Mouse (Mus musculus) liver, embryonic 12.5 days (tissue): ENCODE data around the gene Rab33b. TPM values are rescaled to one million over a fixed set of nuclear protein-coding genes. Genes with fewer than 3 reads are reported as not detected.
A peak's percentile ranks its signal among the peaks of the same experiment; 100 is the strongest.
"Not testable (repeated sequence)": the region's sequence is repeated elsewhere in the genome, so short reads cannot be mapped to it uniquely, and the experiment has no call there.

Source experiments
- ATAC-seq: fragments of 200-750 bp; cut with Nextera tagmentation; 2 replicates; pipeline ENCODE4 v1.8.0; 2017; ENCODE audit warnings: moderate number of reproducible peaks, mild to moderate bottlenecking, moderate library complexity
- H3K27ac ChIP-seq: fragments of 300-500 bp; sonication (generic); 2 replicates; pipeline ENCODE4 v1.5.1; 2016; ENCODE audit warnings: mild to moderate bottlenecking
- H3K27me3 ChIP-seq: fragments of 300-500 bp; sonication (generic); replicated peaks from 2 replicates; pipeline ENCODE4 v1.6.1; 2016; ENCODE audit warnings: mild to moderate bottlenecking, moderate library complexity
- H3K36me3 ChIP-seq: fragments of 300-500 bp; sonication (generic); 2 replicates; pipeline ENCODE4 v1.6.1; 2016; ENCODE audit warnings: mild to moderate bottlenecking, moderate library complexity
- H3K4me1 ChIP-seq: fragments of 300-500 bp; sonication (generic); 2 replicates; pipeline ENCODE4 v1.6.1; 2016
- H3K4me2 ChIP-seq: fragments of 300-500 bp; sonication (generic); 2 replicates; pipeline ENCODE4 v1.6.1; 2016; ENCODE audit warnings: mild to moderate bottlenecking, moderate library complexity
- H3K4me3 ChIP-seq: fragments of 300-500 bp; sonication (generic); 2 replicates; pipeline ENCODE4 v1.5.1; 2016; ENCODE audit warnings: mild to moderate bottlenecking, moderate library complexity
- H3K9ac ChIP-seq: fragments of 300-500 bp; sonication (generic); 2 replicates; pipeline ENCODE4 v1.6.1; 2016; ENCODE audit warnings: mild to moderate bottlenecking, moderate library complexity
- H3K9me3 ChIP-seq: fragments of 300-500 bp; sonication (generic); replicated peaks from 2 replicates; pipeline ENCODE4 v1.6.1; 2016; ENCODE audit warnings: mild to moderate bottlenecking, moderate library complexity
- WGBS: fragments of 180-500 bp; shearing (Covaris S2); methylation state at CpG from one replicate; pipeline ENCODE4 v1.1.7; 2016; ENCODE audit not compliant: insufficient replicate concordance; 5-methylcytosine and 5-hydroxymethylcytosine counted together
- polyA plus RNA-seq: library from polyadenylated mRNA; unstranded; fragments of >200 nt; fragmentation: Nextera tagmentation; extraction: Ambion mirVana; gene quantifications from 2 replicates; pipeline ENCODE4 v1.2.1, GENCODE M21; 2016

Rab33b gene
- 6.5 and 7.6 TPM in 2 replicates for polyA plus RNA-seq

DNA sequence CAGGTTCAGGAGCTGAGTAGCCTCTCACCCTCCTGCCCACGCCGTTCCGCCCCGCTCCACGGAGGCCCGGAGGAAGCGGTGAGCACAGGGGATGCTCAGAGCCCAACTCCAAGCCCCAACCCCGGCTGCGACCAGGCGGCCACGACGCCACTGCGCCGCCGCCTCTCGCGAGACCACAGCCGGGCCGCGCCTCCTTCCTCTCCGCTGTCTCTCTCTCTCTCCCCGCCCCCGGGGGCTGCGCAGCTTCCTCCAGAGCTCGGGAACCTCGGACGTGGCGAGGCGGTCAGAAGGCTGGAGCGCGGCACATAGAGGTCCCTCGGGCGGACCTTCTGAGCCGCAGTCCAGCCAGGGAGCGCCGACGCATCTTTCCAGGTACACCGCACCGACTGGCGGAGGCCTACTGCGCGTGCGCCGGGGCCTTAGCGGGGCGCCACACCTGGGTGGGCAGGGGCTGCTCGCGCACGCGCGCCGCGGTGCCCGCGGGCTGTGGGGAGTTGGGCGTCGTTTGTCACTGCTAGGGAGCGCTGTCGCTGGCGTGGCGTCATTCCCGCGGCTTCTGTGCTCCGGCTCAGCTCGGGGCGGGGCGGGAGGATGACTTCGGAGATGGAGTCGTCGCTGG, at the start of gene Rab33b:
Gene Rab33b, plus strand, starts transcription at position 180 of the 619 bp plus-strand sequence.
- WGBS = under 1% methylated on average over 70 of the region's 70 CpGs
- Histone ChIP-seq H3K9me3 (no peaks in the 10 kb centered on the region), H3K4me1 (peaks cover 27% of the 10 kb centered on the region), H3K36me3 (no peaks in the 10 kb centered on the region), H3K4me2 (peak within 1 kb of the TSS; percentile 96), H3K27me3 (no peaks in the 10 kb centered on the region), H3K4me3 (peak within 1 kb of the TSS; percentile 79), H3K9ac (peak within 1 kb of the TSS; percentile 83), H3K27ac (peak within 1 kb of the TSS; percentile 89)
- peak; percentile 94 for ATAC-seq

DNA sequence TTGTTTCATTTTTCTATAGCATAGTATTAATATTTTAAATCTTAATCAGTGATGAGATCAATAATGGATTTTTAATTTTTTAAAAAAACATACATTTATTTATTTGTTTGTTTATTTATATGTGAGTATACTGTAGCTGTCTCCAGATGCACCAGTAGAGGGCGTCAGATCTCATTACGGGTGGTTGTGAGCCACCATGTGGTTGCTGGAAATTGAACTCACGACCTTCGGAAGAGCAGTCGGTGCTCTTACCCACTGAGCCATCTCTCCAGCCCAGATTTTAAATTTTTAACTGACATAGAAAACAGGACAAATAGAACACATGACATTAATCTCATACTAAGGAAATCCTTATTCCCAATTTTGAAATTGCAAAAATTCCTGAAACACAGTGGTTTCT, 49.4 kb upstream of the Rab33b start:
- H3K27me3 ChIP-seq, H3K9ac ChIP-seq, H3K4me3 ChIP-seq, H3K27ac ChIP-seq, H3K4me2 ChIP-seq, ATAC-seq, H3K9me3 ChIP-seq: not testable (repeated sequence)
- H3K36me3 ChIP-seq = peaks cover 38% of the 10 kb centered on the region
- 71% methylated on average over 5 of the region's 5 CpGs for WGBS
- peaks cover 11% of the 10 kb centered on the region for H3K4me1 ChIP-seq

DNA sequence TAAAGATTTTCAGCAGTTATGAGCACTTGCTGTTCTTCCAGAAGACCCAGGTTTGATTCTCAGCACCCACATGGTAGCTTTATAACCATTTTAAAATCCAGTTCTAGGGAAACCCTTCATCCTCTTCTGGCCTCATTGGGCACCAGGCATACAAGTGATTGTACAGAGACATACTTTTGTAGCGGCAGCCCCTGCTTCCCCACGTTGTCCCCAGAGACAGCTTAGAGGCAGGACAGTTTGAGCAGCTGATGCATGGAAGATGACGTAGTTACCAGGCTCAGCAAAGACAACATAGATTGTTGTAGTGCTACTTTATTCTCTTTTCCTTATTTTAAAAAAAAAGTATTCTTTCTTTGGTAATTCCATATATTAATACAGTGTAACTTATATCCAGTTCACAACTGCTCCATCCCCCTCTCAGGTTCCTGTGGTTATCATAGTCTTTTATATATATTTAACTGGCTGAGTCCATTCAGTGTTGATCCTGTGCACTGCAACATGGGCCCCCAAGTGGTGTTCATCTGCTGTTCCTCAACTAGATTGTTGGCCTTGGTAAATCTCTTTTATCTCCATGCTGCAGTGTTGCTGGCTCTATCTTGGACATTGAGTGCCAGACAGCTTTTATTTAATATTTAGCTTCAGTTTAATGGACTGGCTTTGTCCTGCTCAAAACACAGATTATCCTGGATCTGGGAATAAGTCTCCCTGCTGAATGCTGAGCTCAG, 48.7 kb upstream of the Rab33b start:
- Histone ChIP-seq H3K4me3 (no peak overlapping the region), H3K4me2 (no peak overlapping the region), H3K36me3 (peaks cover 42% of the 10 kb centered on the region), H3K9ac (no peak overlapping the region), H3K27me3 (no peaks in the 10 kb centered on the region), H3K9me3 (no peaks in the 10 kb centered on the region), H3K4me1 (peaks cover 11% of the 10 kb centered on the region), H3K27ac (no peak overlapping the region)
- ATAC-seq = no peak
- 78% methylated on average over 3 of the region's 3 CpGs for WGBS

DNA sequence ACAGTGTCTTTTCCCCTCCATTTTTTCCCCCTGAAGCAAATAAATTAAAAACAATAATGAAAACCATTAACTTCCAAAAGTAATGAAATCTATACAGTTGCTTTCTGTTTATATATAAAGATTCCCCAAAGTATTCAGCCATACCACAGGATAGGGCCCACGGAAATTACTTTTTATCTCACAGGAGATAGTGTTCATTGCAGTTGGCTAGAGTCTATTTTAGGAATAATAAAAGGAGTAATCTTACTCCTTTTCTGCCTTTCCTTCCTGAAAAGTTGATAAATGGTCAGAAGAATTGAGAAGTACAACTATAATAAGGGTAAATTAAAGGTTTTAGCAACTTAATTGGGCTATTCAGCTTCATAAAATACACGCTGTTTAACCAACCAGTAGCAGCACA, 15.2 kb upstream of the Rab33b start:
- Histone ChIP-seq H3K9ac (no peak overlapping the region), H3K27ac (no peak overlapping the region), H3K4me2 (no peak overlapping the region), H3K36me3 (peaks cover 93% of the 10 kb centered on the region), H3K4me1 (no peaks in the 10 kb centered on the region), H3K27me3 (no peaks in the 10 kb centered on the region), H3K9me3 (no peaks in the 10 kb centered on the region), H3K4me3 (no peak overlapping the region)
- no peak for ATAC-seq
- 76% methylated on average over 2 of the region's 2 CpGs for WGBS

DNA sequence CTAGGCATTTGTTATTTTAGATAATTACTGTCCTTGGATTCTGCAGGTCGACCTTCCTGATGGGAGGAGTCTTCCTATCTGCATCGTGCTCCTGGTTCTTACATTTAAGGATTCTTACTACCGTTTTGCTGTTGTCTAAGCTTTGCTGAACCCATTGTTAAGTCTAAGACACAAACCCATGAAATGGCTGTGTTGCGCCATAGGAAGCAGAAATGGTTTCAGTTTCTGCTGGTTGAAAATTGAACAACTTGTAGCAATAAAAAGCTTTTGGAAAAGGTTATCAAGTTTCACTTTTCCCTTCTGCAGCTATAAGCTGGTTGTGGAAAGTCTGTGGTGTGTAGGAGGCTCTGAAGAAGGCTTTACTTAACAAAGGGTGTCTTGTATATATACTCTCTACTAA, 8.0 kb upstream of the Rab33b start:
- H3K27me3 ChIP-seq = no peaks in the 10 kb centered on the region
- H3K36me3 ChIP-seq = peaks cover 49% of the 10 kb centered on the region
- no peak overlapping the region for H3K4me2 ChIP-seq
- WGBS = 75% methylated on average over 4 of the region's 4 CpGs
- no peak overlapping the region for H3K27ac ChIP-seq
- no peak for ATAC-seq
- H3K4me3 ChIP-seq = no peak overlapping the region
- H3K4me1 ChIP-seq = no peaks in the 10 kb centered on the region
- H3K9me3 ChIP-seq = no peaks in the 10 kb centered on the region
- H3K9ac ChIP-seq = no peak overlapping the region

DNA sequence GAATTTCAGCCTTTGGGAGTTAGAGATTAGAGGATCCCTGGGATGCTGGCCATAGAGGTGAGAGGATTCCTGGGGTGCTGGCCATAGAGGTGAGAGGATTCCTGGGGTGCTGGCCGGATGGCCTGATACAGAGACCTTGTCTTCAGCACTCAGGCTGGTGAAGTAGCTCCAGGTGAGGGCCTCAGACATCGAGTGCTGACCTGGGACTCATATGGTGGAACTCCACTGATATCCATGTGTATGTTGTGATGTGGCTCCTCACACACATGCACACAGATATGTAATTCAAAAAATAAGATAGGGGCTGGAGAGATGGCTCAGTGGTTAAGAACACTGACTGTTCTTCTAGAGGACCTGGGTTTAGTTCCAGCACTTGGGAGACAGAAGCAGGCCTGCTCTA, 3.8 kb upstream of the Rab33b start:
- Histone ChIP-seq H3K27me3 (no peaks in the 10 kb centered on the region), H3K9ac (no peak overlapping the region), H3K27ac (no peak overlapping the region), H3K4me1 (peaks cover 16% of the 10 kb centered on the region), H3K36me3 (peaks cover 10% of the 10 kb centered on the region), H3K9me3 (no peaks in the 10 kb centered on the region), H3K4me2 (no peak overlapping the region), H3K4me3 (no peak overlapping the region)
- WGBS = 39% methylated on average over 2 of the region's 2 CpGs
- no peak for ATAC-seq

DNA sequence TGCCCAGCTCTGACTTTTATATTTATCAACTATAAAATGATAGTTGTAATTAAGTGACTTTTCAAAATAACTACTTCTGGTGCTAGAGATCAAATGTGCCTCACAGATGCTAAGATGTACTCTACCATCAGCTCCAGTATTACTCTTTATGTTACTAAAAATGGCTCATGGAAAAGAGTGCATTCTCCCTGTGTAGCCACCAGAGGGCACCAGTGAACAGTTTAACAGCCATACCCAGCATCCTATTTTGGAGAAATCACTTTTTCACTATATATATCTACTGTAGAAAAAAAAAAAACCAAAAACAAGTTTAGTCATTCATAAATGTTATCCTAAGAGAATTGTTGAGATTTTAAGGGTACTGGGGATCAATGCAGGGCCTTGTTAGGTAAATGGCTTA, 2.7 kb upstream of the Rab33b start:
- no peak for ATAC-seq

DNA sequence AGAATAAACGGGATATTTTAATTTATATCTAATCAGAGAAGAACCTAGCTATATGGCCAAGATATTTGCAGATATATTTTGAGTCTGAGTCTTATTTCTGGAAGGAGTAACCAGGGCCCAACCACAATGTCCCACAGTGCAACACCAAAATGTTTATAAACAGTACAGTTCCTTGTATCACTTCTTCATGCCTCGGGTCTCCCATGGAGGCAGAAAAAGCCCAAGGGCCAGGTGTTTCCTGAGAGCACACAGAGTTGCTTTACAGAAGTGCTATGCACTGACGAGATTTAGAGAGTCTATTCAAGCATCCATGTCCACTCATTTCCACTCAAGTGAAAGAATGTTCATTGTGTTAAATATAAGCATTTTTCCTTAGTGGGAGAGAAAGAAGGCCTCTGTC, 1.8 kb upstream of the Rab33b start:
- no peak for ATAC-seq
- Histone ChIP-seq H3K4me3 (no peak overlapping the region), H3K9ac (no peak overlapping the region), H3K9me3 (no peaks in the 10 kb centered on the region), H3K36me3 (no peaks in the 10 kb centered on the region), H3K4me2 (no peak overlapping the region), H3K27me3 (no peaks in the 10 kb centered on the region), H3K4me1 (peaks cover 27% of the 10 kb centered on the region), H3K27ac (no peak overlapping the region)
- 35% methylated on average over 3 of the region's 3 CpGs for WGBS

More for the DNA sequence above, 2.7 kb upstream of the Rab33b start:
- Histone ChIP-seq H3K9me3 (no peaks in the 10 kb centered on the region), H3K4me1 (peaks cover 27% of the 10 kb centered on the region), H3K4me2 (no peak overlapping the region), H3K27ac (no peak overlapping the region), H3K36me3 (peaks cover 4% of the 10 kb centered on the region; the same call in 1 of the 2 replicates), H3K9ac (no peak overlapping the region), H3K4me3 (no peak overlapping the region), H3K27me3 (no peaks in the 10 kb centered on the region)

DNA sequence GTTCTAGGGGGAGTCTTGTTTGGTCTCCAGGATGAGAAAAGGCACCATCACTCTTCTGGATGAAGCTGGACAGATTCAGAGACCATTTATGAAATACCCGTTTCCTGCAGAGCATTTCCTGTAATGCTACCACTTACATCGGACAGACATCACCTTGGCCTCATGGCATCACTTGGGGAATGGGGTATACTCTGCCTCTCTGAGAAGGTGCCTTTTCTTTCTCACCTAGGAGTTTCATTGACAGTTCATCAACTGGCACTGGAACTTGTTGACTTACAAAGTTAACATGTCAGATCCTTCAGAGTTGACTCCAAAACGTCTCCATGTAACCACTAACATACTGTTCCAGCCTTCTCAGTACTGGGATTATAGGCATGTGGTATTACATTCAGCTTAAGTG, 939 bp upstream of the Rab33b start:
- Histone ChIP-seq H3K9me3 (no peaks in the 10 kb centered on the region), H3K27ac (0 out of 2 replicates have a peak overlapping the region, but pooled peaks have one; percentile 89), H3K4me3 (peak overlapping the region; percentile 79), H3K9ac (peak overlapping the region; percentile 83), H3K4me1 (peaks cover 27% of the 10 kb centered on the region), H3K4me2 (peak overlapping the region; percentile 96), H3K36me3 (no peaks in the 10 kb centered on the region), H3K27me3 (no peaks in the 10 kb centered on the region)
- whole genome bisulfite sequencing = 56% methylated on average over 3 of the region's 3 CpGs
- ATAC-seq = no peak

DNA sequence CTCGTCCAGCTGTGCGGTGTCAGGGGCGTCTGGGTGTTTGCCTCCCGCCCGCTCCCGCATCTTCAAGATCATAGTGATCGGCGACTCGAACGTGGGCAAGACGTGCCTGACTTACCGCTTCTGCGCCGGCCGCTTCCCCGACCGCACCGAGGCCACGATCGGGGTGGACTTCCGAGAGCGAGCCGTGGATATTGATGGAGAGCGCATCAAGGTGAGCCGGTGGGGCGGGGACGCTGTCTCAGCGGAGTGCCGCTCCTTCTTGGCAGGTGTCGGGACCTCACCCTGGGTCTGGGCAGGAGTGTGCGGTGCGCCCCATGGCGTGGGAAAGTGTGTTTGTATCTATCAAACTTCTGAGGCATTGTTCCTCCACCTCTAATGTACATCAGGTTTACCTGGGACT, 650 bp downstream of the Rab33b start:
- H3K27me3 ChIP-seq = no peaks in the 10 kb centered on the region
- peak overlapping the region; percentile 79 for H3K4me3 ChIP-seq
- under 1% methylated on average over 33 of the region's 33 CpGs for WGBS
- no peaks in the 10 kb centered on the region for H3K9me3 ChIP-seq
- peak overlapping the region; percentile 83 for H3K9ac ChIP-seq
- H3K27ac ChIP-seq = peak overlapping the region; percentile 89
- H3K36me3 ChIP-seq = no peaks in the 10 kb centered on the region
- ATAC-seq = peak; percentile 9
- peaks cover 27% of the 10 kb centered on the region for H3K4me1 ChIP-seq
- peak overlapping the region; percentile 96 for H3K4me2 ChIP-seq

DNA sequence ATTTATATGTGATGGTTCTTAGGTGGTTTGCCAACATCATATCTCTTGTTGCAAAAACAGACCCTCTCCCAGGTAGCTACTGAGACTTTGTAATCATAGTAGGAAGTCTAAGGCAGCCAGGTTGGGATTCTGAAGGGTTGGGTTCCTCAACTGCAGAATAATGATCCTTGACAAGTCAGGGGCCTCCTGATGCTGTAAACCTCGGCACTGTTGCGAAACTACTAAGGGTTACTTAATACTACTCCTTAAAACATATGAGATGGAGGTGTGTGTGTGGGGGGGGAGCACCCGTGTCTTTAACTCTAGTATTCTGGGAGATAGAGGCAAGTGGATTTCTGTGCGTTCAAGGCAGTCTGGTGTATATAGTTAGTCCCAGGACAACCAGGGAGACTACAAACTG, 1.6 kb downstream of the Rab33b start:
- Histone ChIP-seq H3K4me3 (peak overlapping the region; percentile 79; the same call in 1 of the 2 replicates), H3K4me1 (peaks cover 27% of the 10 kb centered on the region), H3K36me3 (no peaks in the 10 kb centered on the region), H3K9ac (peak overlapping the region; percentile 83; the same call in 1 of the 2 replicates), H3K27me3 (no peaks in the 10 kb centered on the region), H3K9me3 (no peaks in the 10 kb centered on the region), H3K27ac (no peak overlapping the region), H3K4me2 (peak overlapping the region; percentile 96)
- WGBS = 60% methylated on average over 4 of the region's 4 CpGs
- ATAC-seq = no peak

DNA sequence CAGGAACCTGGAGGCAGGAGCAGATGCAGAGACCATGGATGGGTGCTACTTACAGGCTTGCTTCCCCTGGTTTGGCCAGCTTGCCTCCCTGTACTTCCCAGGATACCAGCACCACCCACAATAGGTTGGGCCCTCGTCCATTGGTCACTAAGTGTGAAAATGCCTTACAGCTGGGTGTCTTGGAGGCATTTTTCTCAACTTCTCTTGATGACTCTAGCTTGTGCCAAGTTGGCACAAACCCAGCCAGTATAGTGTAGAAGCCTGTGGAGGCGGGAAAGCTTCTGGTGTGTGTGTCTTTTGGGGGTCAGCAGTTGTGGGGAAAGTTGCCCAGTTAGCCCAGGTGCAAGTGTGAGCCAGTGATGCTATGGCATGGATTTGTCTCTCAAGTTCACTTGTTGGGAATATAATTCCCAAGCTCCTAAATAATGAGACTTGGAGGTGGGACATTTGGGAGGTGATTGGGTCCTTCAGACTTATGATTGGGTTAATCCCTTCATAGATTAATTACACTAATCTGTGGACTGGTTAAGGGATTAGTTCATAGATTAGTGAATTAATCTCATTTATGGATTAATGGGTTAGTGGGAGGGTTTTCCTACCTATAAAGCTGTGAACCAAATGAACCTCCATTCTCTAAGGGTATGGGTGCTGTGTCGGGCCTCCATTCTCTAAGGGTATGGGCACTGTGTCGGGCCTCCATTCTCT, 2.9 kb downstream of the Rab33b start:
- Histone ChIP-seq H3K4me2 (no peak overlapping the region), H3K9me3 (no peaks in the 10 kb centered on the region), H3K27me3 (no peaks in the 10 kb centered on the region), H3K4me1 (peaks cover 27% of the 10 kb centered on the region), H3K27ac (no peak overlapping the region), H3K4me3 (no peak overlapping the region), H3K36me3 (no peaks in the 10 kb centered on the region), H3K9ac (no peak overlapping the region)
- no peak for ATAC-seq
- WGBS = 76% methylated on average over 4 of the region's 4 CpGs
